Mouse (Mus musculus) stomach, embryonic 15.5 days (tissue): ENCODE measurements at regions not wholly inside any gene's neighbourhood (a gene's known extent, or its start where the extent isn't known, plus 50 kb on each side); places are given as distances from the start of the nearest gene placed in this dataset.

Experiments used
- ATAC-seq: fragments of 200-750 bp; cut with Nextera tagmentation; 2 replicates; pipeline ENCODE4 v1.8.0; 2017; ENCODE audit warnings: low read depth, moderate number of reproducible peaks, moderate TSS enrichment; ENCODE audit not compliant: insufficient read depth, low FRiP score
- H3K27ac ChIP-seq: fragments of 300-500 bp; sonication (generic); 2 replicates; pipeline ENCODE4 v1.5.1; 2015; ENCODE audit warnings: mild to moderate bottlenecking, inconsistent platforms
- H3K27me3 ChIP-seq: fragments of 300-500 bp; sonication (generic); replicated peaks from 2 replicates; pipeline ENCODE4 v1.6.1; 2015; ENCODE audit warnings: inconsistent platforms
- H3K36me3 ChIP-seq: fragments of 300-500 bp; sonication (generic); 2 replicates; pipeline ENCODE4 v1.6.1; 2015; ENCODE audit warnings: inconsistent platforms
- H3K4me1 ChIP-seq: fragments of 300-500 bp; sonication (generic); 2 replicates; pipeline ENCODE4 v1.6.1; 2015; ENCODE audit warnings: inconsistent platforms
- H3K4me2 ChIP-seq: fragments of 300-500 bp; sonication (generic); 2 replicates; pipeline ENCODE4 v1.6.1; 2015; ENCODE audit warnings: mild to moderate bottlenecking, inconsistent platforms
- H3K4me3 ChIP-seq: fragments of 300-500 bp; sonication (generic); replicated peaks from 2 replicates; pipeline ENCODE4 v1.5.1; 2015; ENCODE audit warnings: inconsistent platforms
- H3K9ac ChIP-seq: fragments of 300-500 bp; sonication (generic); 2 replicates; pipeline ENCODE4 v1.6.1; 2015; ENCODE audit warnings: inconsistent platforms
- H3K9me3 ChIP-seq: fragments of 300-500 bp; sonication (generic); 2 replicates; pipeline ENCODE4 v1.6.1; 2016; ENCODE audit warnings: inconsistent platforms
- WGBS: fragments of 180-500 bp; shearing (Covaris S2); methylation state at CpG from one replicate; pipeline ENCODE4 v1.1.7; 2015; 5-methylcytosine and 5-hydroxymethylcytosine counted together

DNA sequence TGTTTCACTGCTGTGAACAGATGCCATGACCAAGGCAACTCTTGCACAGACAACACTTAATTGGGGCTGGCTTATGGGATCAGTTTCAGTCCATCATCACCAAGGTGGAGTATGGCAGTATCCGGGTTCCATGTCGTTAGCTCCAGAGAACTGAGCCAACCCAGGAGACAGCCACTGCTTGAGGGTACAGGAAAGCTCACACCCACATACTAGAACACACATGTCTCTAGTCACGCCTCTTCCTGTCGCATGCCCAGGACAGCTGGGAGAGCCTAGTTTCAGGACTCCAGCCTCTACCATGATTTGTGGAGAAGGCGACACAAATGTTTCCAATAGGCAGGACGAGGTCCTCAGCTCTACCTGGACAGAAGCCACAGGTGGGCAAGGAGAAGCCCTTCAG, 55.2 kb upstream of the Thy1 start:
- Histone ChIP-seq H3K4me1 (peaks cover 8% of the 10 kb centered on the region; the same call in 1 of the 2 replicates), H3K36me3 (no peaks in the 10 kb centered on the region), H3K27ac (no peak overlapping the region), H3K4me3 (no peak overlapping the region), H3K9ac (no peak overlapping the region), H3K27me3 (no peaks in the 10 kb centered on the region), H3K4me2 (no peak overlapping the region), H3K9me3 (no peaks in the 10 kb centered on the region)
- WGBS: 88% methylated on average over 6 of the region's 6 CpGs
- no peak for ATAC-seq

- Histone ChIP-seq H3K4me2 (no peak overlapping the region), H3K36me3 (no peaks in the 10 kb centered on the region), H3K9ac (no peak overlapping the region), H3K9me3 (no peaks in the 10 kb centered on the region), H3K4me3 (no peak overlapping the region), H3K4me1 (peaks cover 13% of the 10 kb centered on the region; the same call in 1 of the 2 replicates), H3K27ac (no peak overlapping the region), H3K27me3 (no peaks in the 10 kb centered on the region)
- 42% methylated on average over 13 of the region's 13 CpGs for WGBS
- ATAC-seq: no peak
Observed at GRCm38 (mm10) chr9:43988981-43989860, 54.0 kb upstream of the Thy1 start.

- H3K4me1 ChIP-seq: peaks cover 13% of the 10 kb centered on the region; the same call in 1 of the 2 replicates
- no peaks in the 10 kb centered on the region for H3K9me3 ChIP-seq
- no peaks in the 10 kb centered on the region for H3K36me3 ChIP-seq
- no peak overlapping the region for H3K9ac ChIP-seq
- no peaks in the 10 kb centered on the region for H3K27me3 ChIP-seq
- 66% methylated on average over 11 of the region's 11 CpGs for WGBS
- no peak overlapping the region for H3K4me3 ChIP-seq
- no peak overlapping the region for H3K27ac ChIP-seq
- no peak for ATAC-seq
- H3K4me2 ChIP-seq: no peak overlapping the region
Observed at GRCm38 (mm10) chr9:43990124-43990523, 53.1 kb upstream of the Thy1 start.

DNA sequence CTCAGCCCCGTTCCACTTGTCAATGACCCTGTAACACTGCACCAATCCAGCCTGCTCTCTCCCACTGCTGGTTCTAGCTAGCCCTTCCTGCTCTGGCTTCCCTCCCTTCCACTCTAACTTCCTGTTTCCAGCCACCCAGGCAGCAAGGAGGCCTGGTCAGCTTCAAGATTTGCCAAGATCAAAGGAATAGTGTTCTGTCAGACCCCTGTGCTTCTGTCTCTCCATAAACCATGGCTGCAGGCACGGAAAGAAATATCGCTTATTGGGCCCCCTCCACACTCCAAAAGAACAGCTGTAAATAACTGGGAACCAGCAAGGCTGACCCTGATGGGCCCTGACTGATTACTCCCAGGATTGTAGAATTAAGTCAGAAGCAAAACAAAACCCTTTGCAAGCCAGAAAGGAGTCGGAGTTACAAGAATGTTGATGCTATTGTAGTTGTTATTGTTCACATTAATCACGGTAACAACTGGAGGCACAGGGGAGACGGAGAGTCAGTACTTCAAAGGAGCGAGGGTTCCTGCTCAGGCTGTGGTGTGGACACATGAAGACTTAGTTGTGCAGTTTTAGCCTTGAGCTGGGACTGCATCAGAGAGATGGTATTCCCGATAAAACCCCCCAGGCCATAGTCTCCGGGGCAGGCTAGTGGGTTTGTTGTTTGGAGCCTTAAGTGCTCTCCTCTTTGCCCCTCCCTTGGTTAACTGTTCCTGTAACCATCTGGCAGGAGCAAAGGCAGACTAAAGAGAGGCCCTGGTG, 49.8 kb upstream of the Thy1 start:
- WGBS: 14% methylated on average over 9 of the region's 9 CpGs
- Histone ChIP-seq H3K27ac (peak overlapping the region; percentile 36), H3K9me3 (no peaks in the 10 kb centered on the region), H3K36me3 (no peaks in the 10 kb centered on the region), H3K4me2 (no peak overlapping the region), H3K9ac (no peak overlapping the region), H3K4me1 (peaks cover 13% of the 10 kb centered on the region; the same call in 1 of the 2 replicates), H3K27me3 (no peaks in the 10 kb centered on the region), H3K4me3 (no peak overlapping the region)
- ATAC-seq: peak; percentile 50; the same call in 1 of the 2 replicates
